Mouse (Mus musculus): ENCODE measurements around the gene Clic5.
"Not testable (repeated sequence)": the region's sequence is repeated elsewhere in the genome, so short reads cannot be mapped to it uniquely, and the experiment has no call there.

The Clic5 gene

DNA sequence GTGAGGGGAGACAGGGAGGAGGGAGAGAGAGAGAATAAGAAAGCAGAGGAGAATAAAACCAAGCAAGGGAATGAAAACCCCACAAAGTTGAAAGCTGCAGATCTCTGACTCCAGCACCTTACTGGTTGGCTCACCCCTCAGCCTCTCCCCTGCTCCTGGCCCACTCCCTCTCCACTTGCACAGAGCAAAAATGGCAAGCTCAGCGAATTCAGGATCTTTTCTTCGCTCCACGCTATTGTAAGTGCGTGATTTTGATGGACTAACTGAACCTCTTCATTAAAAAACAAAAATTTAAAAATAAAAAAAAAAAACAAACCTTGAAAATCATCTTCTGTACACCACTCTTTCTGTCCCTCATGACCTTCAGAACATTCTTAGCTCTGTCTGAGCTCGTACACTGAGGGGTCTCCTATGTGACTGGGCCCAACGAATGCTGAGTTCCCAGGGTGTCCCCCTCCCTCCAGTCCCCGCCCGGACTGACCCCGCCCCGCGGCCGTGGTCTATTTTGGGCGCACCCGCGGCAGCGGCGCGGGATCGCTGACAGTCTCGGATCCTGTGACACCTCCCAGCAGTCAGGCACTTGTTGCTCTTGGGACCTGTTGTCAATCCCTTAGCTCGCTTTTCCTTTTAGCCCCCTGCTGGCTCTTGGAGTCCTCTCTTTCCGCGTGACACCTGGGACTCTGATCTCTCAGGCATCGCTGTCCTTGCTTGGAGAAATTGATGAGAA is at the start of gene Clic5:
Clic5 (plus strand) TSS at position 543 of the 727 bp plus-strand sequence.
- DNase-seq (ENCODE audit: low spot score in 2 of 2) = no peak

DNA sequence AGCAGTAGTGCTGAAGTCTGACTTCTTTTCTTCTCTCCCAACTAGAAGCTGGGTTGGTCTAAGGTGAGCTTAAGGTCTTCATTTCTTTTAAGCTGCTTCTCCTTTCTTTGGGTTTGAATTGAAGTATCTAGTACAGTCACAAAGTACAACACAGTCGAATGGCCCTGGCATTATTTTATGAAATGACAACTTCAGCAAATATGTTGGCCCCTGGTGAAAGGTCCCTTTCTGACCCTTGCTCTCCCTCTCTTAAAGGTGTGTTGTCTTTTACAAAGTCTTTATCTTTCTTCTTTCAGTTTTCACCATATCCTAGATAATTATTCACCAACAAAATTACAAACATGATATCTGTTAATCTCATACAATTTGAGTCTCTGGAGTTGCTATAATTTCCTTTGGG is 42.6 kb upstream of the Clic5 start:
- DNase-seq (ENCODE audit: low spot score in 2 of 2) = no peak

DNA sequence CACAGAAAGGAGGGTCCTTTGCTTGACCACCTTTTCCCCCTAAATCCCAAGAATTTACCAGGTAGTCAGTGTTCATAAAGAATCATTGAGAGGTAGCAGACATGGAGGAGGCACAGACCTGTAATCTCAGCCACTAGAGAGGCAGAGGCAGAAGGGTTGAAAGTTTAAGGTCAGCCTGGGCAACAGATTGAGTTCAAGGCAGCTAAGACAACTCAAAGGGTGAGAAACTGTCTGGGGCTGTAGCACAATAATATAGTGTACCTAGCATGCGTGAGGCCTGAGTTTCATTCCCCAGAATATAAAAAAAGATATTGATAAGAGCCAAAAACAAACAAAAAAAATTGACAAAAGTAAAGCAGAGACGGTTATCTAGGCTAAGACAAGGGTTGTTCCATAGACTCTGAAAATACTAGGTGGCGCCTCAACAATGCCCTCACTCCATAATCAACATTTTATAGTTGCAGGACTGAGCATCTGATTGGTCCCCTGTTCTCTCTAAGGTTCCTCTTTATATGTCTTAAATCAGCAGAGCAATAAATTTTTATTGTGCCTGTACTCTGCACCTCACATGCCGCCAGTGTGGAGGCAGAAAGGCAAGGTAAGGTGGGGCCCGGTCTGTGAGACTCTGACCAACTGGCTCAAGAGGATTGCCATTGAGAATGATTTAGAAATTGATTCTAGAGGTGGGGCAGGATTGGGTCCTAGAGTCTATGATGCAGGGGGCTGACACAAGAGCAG is 40.1 kb upstream of the Clic5 start:
- no peak for DNase-seq (ENCODE audit: low spot score in 2 of 2)

DNA sequence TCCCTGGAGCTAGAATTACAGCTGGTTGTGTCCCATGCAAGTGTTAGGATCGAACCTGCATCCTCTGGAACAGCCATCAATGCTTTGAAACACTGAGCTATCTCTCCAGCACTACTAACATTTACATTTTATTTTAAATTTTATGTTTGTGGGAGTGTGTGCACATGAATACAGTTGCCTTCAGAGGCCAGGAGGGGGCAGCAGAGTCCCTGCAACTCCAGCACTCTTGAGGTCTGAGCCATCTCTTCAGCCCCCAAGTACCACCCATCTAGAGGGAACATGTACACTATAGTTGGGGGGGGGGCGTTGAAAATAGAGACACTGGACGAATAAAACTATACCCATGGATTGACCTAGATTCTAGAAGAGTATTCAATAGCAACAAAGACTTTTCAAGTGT is 37.3 kb upstream of the Clic5 start:
- peak; percentile 17 to 75 for DNase-seq (ENCODE audit: low spot score in 2 of 2)

DNA sequence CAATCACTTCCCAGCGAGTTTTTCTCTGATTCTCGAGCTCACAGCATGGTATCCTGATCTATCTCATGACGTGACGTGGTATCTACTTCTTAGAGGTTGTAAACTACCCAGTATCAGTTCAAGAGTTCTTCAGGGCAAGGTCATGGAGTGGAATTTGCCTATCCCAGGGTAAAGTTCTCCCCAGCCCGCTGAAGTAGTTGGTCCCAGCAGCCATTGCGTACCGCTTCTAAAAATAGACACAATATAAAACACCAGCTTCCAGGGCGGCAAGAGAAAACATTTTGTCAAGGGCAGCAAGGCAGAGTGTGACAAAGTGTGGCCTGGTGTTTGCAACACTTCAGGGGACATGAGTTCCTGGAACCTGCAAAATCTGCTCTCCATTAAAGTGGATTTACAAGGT is 36.5 kb upstream of the Clic5 start:
- DNase-seq (ENCODE audit: low spot score in 2 of 2) = no peak

DNA sequence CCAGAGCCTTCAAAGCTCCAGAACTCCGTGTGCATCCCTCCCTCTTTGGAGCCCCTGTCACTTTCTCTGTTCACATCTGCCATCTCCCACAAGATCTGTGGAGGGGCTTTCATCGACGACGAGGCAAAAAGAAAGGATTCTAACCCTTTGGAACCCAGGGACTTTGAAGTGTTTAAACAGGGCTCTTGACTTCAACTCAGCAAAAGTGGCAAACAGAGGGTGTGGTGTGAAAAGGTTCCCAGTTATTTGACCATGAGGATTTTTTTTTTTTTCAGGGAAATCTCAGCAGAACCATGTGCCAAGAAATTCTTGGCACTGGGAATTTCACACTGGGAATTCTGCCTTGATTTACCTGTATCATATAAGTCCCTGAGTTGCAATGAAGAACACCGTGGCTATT is 34.5 kb upstream of the Clic5 start:
- no peak for DNase-seq (ENCODE audit: low spot score in 2 of 2)

DNA sequence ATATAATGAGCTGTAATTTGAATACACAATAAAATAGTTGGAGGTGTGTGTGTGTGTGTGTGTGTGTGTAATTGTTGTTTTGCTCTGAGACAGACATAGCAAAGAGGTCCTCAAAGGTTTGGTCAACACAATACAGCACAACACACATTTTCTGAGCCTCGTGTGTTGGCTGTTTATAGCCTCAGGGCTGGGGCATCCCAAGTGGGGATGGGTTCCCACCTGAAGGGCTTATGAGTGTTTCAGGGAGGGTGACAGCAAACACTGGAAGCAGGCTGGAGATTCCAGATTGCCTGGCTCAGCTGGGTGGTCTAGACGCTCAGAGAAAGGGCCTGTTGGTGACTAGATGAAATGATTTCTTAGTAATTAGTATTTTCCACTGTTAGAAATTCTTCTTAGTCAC is 33.2 kb upstream of the Clic5 start:
- DNase-seq (ENCODE audit: low spot score in 2 of 2) = no peak

DNA sequence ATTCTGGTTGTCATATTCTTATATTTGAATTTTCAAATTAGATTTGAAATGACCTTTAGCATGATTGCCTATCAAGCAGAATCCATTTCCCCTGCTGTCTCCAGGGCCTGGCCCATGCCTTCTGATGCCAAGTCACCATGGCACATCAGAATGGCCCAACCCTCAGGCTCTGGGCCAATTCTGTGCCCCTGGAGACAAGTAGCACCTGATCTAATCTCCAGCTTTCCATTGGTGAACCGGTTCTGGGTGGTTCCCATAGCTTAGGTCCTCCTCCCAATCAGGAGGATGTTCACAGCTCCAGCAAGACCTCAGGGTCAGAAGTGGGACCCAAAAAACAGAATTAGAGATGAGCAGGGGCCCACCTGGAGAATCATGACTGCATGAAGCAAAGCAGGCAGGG is 30.2 kb upstream of the Clic5 start:
- DNase-seq (ENCODE audit: low spot score in 2 of 2) = no peak

DNA sequence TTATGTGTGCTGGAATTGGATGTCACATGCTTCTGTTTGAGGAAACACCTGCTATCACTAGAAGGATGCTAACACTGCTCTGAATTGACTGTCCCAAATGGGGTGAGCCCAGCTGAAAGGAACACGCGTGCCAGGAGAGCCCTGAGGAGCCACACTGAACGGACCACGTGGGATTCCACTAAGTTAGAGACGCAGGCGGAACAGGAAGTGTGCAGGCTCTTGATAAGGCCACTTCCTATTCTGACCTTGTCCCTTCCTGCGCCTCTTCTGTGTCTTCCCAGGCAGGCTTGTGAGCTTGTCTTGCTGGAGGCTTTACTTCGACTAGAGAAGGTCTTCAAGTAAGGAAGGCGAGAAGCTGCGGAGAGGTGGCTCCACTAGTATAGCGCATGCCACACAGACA is 27.9 kb upstream of the Clic5 start:
- no peak for DNase-seq (ENCODE audit: low spot score in 2 of 2)

DNA sequence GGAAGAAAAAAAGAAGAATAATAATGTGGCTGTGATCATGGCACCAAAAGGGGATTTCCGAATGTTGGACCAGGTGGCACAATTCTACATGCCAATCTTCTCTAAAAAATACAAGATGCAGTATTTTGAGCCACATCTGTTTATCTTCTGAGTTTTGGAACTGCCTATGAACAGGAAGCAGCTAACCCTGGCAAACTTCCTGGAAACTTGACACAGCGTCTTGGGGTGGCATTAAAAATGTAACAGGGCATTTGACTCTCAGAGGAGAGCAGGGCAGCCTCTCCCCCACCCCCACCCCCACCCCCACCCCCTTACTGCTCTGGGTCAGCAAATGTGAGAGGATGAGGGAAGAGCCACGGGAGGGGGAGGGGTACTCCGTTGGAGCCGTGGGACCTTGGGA is 25.9 kb upstream of the Clic5 start:
- no peak for DNase-seq (ENCODE audit: low spot score in 2 of 2)

DNA sequence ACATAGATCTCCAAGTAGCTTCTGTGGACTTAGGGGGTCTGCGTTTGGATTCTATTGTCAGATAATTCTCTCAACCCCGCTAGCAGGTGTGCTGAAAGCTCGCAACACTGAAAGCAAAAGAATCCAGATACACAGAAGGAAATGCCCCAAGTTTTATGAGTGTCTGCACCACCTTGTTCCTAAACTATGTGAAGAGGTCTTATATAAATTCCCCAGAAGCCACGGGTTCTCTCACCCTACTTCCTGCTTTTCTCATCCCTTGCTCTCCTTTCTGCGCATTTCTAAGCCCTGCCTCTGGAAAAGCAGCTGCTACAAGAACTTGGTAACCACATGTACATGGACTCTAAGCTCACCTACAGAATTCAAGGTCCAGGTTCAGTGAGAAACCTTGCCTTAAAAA is 25.4 kb upstream of the Clic5 start:
- DNase-seq (ENCODE audit: low spot score in 2 of 2) = no peak

DNA sequence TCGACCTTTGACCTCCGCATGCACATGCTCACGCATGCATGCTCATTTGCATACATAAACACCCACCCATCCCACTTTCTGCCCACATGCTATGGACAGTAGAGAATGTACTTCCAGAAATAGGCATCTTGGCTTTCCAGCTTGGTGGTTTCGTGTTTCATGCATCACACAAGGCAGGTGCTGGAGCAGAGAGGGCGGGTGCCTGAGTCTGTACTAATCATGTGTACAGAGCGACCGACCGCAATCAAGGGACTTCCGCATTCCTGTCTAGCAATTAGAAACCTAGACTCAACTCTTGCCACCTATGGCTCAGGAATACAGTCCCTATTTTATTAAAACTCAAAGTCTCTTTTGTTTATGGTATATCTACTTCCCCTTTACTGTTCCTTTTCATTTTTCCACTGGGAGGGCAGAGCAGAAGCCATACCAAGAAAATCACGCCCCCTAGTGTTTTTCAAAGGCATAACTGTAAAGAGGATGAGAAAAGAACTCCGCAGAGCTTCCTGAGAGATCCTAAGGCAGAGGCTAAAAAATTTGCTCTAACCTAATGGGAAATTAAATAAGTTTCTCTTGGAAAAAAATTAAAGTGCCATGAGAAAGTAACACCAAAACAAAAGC is 22.5 kb upstream of the Clic5 start:
- no peak for DNase-seq (ENCODE audit: low spot score in 2 of 2)

DNA sequence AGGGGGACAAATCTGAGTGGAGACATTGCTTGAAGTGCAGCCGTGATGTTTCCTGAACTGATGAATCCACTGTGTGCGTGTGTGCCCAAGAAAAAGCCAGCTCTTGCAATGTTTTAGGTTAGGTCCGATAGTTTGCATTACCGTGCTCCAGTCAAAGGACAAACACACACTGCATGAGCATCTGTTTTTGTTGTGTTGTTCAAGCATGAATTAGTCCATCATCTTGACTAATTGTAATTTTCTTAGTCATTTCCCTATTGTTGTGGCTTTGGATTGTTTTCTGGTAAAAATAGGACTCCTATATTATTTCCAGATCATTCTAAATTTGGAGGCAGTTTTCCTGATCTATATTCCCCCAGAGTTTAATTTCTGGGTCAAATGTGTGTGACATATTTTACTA is 18.7 kb upstream of the Clic5 start:
- DNase-seq (ENCODE audit: low spot score in 2 of 2) = no peak

DNA sequence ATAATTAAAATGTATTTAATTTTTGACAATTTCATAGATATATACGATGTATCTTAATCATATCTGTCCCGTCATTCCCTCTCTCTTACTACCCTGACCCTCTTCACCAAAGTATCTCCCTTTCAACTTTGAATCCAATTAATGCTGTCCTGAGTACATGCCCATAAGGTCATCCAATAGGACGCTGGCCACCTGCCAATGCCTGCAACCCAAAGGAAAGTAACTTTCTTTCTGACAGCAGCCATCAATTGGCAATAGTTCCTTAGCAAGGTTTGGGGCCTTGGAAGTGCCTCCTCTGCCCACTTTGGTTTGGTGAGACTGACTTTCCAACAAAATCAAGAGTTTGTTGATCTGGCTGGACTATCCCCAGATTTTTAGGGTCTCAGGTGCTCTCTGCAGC is 18.1 kb upstream of the Clic5 start:
- DNase-seq (ENCODE audit: low spot score in 2 of 2) = no peak

DNA sequence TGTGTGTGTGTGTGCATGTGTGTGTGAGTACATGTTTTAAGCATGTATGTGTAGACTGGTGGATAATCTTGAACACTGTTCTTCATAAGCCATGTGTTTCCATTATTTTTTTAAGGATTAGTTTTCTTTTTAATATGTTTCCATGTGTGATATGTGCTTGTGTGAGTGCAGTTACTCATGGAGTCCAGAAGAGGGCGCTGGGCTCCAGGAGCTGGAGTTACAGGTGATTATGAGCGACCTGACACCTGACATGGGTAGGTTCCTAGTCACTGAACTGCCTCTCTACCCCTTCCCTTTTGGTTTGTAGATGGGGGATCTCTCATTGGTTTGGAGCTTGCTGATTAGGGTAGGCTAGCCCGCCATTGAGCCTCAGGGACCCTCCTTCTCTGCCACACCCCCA is 16.5 kb upstream of the Clic5 start:
- DNase-seq (ENCODE audit: low spot score in 2 of 2) = no peak

DNA sequence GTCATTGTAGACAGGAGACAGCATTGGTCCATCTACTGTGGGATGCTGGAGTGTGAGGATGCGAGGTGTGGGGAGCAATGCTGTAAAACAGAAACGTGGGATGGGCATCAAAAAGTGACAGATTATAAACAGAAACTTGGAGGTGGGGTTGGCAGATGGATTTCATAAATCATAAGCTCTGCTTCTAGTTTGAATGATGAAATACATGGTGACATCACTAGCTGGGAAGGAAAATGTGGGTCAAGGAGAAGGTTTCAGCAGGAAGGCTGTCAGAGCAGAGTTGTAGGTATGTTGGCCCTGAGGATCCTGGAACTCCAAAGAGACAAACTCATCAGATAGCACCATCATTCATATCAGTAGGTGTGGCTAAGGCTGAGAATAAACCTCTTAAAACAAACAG is 15.0 kb upstream of the Clic5 start:
- DNase-seq (ENCODE audit: low spot score in 2 of 2) = no peak

DNA sequence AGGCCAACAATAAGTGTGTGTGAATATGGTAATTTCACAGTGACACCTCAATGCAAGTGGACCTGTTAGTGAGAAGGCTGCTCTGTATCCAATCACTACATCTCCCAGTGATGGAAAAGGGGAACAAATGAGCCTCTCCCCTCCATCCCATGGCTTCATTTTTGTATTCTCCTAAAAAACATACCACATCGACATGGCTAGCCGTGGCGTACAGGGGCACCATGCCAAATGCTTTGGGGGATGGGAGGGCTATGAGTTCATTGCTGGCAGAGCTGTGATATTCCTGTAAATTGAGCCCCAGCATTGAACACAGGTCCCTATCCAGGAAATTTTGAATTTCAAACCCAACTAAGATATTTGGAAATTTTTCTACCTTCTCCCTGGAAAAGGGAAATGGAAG is 11.1 kb upstream of the Clic5 start:
- no peak for DNase-seq (ENCODE audit: low spot score in 2 of 2)

DNA sequence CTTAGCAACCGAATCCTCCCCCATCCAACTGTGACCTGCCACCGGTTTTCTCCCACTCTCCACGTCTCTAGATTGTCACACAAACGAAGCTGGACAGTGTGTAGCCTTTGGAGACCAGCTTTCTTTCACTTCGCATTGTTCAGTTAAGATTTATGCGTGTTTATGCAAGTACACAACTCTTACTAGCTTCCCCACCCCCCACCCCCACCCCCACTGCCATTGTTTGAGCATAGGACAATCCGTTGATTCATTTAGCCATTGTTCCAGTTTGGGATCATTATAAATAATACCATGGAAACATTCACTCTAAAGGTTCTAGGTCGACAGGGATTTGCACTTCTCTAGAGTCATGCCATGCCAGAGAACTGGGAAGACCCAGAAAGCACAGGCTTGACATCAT is 7.0 kb upstream of the Clic5 start:
- no peak for DNase-seq (ENCODE audit: low spot score in 2 of 2)

DNA sequence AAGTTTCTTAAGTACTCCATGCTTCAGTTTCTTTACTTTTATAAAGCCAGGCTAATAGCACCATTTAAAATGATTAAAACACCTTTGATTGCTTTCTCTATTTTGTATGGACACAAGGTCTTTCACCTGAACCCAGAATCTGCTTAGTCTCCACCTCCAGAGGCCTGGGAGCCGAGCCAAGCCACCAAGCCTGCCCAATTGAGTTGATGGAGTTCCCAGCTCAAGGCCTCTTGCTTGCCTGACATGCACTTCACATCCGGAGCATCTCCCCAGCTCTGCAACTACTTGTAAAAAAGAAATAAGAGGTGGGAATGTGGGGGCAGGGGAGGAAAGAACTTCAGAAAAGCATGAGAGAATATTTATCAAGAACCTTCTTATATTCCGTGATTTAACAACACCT is 1.5 kb upstream of the Clic5 start:
- DNase-seq (ENCODE audit: low spot score in 2 of 2) = no peak

DNA sequence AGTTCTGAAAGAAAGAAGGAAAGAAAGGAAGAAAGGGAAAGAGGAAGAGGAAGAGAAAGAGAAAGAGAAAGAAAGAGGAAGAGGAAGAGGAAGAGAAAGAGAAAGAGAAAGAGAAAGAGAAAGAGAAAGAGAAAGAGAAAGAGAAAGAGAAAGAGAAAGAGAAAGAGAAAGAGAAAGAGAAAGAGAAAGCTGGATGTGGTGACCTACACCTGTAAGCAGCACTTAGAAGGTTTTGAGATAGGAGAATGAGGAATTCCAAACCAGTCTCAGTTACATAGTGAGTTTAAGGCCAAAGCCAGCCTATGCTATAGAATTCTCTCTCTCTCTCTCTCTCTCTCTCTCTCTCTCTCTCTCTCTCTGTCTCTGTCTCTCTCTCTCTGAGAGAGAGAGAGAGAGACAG is 847 bp upstream of the Clic5 start:
- DNase-seq (ENCODE audit: low spot score in 2 of 2) = not testable (repeated sequence)

DNA sequence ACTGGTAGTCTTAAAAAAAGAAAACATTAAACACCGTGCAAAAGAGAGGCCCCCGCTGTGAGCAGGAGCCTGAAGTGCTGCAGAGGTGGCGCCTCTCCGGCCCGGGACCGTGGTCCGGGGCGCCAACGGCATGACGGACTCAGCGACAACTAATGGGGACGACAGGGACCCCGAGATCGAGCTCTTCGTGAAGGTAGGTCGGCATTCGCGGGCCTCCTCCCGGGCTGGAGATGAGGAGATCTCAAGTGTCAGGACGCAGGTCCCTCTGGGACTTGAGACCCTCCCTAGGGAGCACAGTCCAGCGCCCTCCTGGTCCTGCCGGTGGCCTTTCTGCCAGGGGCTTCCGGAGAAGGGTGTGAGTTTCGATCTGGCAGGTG is 373 bp downstream of the Clic5 start:
- DNase-seq (ENCODE audit: low spot score in 2 of 2) = peak; percentile 18 to 65

DNA sequence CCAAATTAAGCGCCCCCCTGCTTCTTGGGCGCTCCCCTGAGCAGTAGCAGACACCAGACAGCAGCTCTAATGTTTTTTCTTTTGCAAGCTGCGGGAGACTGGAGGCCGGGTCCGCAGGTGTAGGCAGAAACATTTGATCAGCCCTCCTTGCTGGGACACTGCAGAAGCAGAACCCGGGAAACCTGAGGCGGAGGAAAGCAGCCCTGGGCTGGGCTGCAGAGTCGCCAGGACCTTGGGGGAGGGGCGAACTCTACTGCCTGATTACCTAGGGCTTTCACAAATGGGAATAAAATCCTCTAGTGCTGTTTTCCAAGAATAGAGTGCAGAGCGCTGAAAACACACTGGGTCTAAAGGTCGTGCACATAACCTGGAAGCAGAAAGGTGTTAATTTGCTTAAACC is 1.3 kb downstream of the Clic5 start:
- DNase-seq (ENCODE audit: low spot score in 2 of 2) = no peak

DNA sequence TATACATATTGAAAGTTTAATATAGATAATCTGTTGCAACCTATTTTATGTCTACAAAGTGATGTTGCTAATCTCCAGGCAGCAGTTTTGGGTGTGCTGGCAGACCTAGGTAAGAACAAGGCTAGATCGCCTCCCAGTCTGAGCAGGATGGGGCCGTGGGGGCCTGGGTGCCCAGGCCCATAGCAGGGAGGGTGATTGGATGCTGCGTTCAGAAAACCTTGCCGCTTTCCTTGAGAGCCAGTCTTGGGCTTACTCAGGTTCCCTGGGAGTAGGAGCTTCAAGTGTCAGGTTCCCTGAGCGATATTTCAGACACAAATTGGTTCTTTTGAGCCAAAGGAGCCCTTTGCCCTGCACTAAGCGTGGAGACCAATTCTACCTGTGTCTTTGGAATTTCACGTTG is 1.9 kb downstream of the Clic5 start:
- DNase-seq (ENCODE audit: low spot score in 2 of 2) = no peak

Data from spleen, postnatal 4 days (tissue).